Mouse (Mus musculus): ENCODE measurements around the gene Tmem159. TPM values are rescaled to one million over a fixed set of nuclear protein-coding genes. Genes with fewer than 3 reads are reported as not detected.

The Tmem159 gene
- polyA plus RNA-seq (2012): not detected in 2 replicates

GRCm38 (mm10) chr7:120102164-120102972 lies at the start of gene Tmem159:
Tmem159 (plus strand) TSS chr7:120102353.
- no peak for TF ChIP-seq TAL1 (IDR thresholded peaks at IDR 0.05; ENCODE audit: low read length)
- TF ChIP-seq GATA1 (IDR thresholded peaks at IDR 0.05; ENCODE audit: low read length): no peak
- Histone ChIP-seq H3K9me3 (ENCODE audit: control insufficient read depth, low read length) (no peaks in the 10 kb centered on the region), H3K4me3 (replicated peaks) (peak within 1 kb of the TSS; percentile 45), H3K4me1 (ENCODE audit: control insufficient read depth) (peaks cover 9% of the 10 kb centered on the region), H3K36me3 (ENCODE audit: control insufficient read depth) (no peaks in the 10 kb centered on the region), H3K27me3 (ENCODE audit: control insufficient read depth) (peaks cover 16% of the 10 kb centered on the region)

GRCm38 (mm10) chr7:120054016-120054415 lies 48.1 kb upstream of the Tmem159 start:
- Histone ChIP-seq H3K27me3 (ENCODE audit: control insufficient read depth) (no peaks in the 10 kb centered on the region), H3K36me3 (ENCODE audit: control insufficient read depth) (no peaks in the 10 kb centered on the region), H3K4me1 (ENCODE audit: control insufficient read depth) (no peaks in the 10 kb centered on the region), H3K4me3 (replicated peaks) (no peak overlapping the region), H3K9me3 (ENCODE audit: control insufficient read depth, low read length) (no peaks in the 10 kb centered on the region)
- TF ChIP-seq GATA1 (IDR thresholded peaks at IDR 0.05; ENCODE audit: low read length) (no peak), TAL1 (IDR thresholded peaks at IDR 0.05; ENCODE audit: low read length) (no peak)

- no peaks in the 10 kb centered on the region for H3K27me3 ChIP-seq (ENCODE audit: control insufficient read depth)
- H3K4me3 ChIP-seq (replicated peaks): no peak overlapping the region
- H3K9me3 ChIP-seq (ENCODE audit: control insufficient read depth, low read length): no peaks in the 10 kb centered on the region
- TF ChIP-seq GATA1 (IDR thresholded peaks at IDR 0.05; ENCODE audit: low read length) (no peak), TAL1 (IDR thresholded peaks at IDR 0.05; ENCODE audit: low read length) (no peak)
- H3K4me1 ChIP-seq (ENCODE audit: control insufficient read depth): no peaks in the 10 kb centered on the region
- no peaks in the 10 kb centered on the region for H3K36me3 ChIP-seq (ENCODE audit: control insufficient read depth)
Measured at GRCm38 (mm10) chr7:120055479-120055878, 46.7 kb upstream of the Tmem159 start.

- Histone ChIP-seq H3K4me3 (replicated peaks) (no peak overlapping the region), H3K4me1 (ENCODE audit: control insufficient read depth) (no peaks in the 10 kb centered on the region; the same call in 1 of the 2 replicates), H3K36me3 (ENCODE audit: control insufficient read depth) (no peaks in the 10 kb centered on the region), H3K9me3 (ENCODE audit: control insufficient read depth, low read length) (no peaks in the 10 kb centered on the region; the same call in 1 of the 2 replicates), H3K27me3 (ENCODE audit: control insufficient read depth) (no peaks in the 10 kb centered on the region)
- TF ChIP-seq TAL1 (IDR thresholded peaks at IDR 0.05; ENCODE audit: low read length) (no peak), GATA1 (IDR thresholded peaks at IDR 0.05; ENCODE audit: low read length) (no peak)
Measured at GRCm38 (mm10) chr7:120064045-120064444, 38.1 kb upstream of the Tmem159 start.

- TF ChIP-seq GATA1 (IDR thresholded peaks at IDR 0.05; ENCODE audit: low read length) (no peak), TAL1 (IDR thresholded peaks at IDR 0.05; ENCODE audit: low read length) (no peak)
- H3K36me3 ChIP-seq (ENCODE audit: control insufficient read depth): no peaks in the 10 kb centered on the region
- no peaks in the 10 kb centered on the region; the same call in 1 of the 2 replicates for H3K4me1 ChIP-seq (ENCODE audit: control insufficient read depth)
- no peak overlapping the region for H3K4me3 ChIP-seq (replicated peaks)
- no peaks in the 10 kb centered on the region; the same call in 1 of the 2 replicates for H3K9me3 ChIP-seq (ENCODE audit: control insufficient read depth, low read length)
- no peaks in the 10 kb centered on the region for H3K27me3 ChIP-seq (ENCODE audit: control insufficient read depth)
Measured at GRCm38 (mm10) chr7:120068114-120068513, 34.0 kb upstream of the Tmem159 start.

- H3K27me3 ChIP-seq (ENCODE audit: control insufficient read depth): no peaks in the 10 kb centered on the region
- no peak for TF ChIP-seq GATA1 (IDR thresholded peaks at IDR 0.05; ENCODE audit: low read length)
- TF ChIP-seq TAL1 (IDR thresholded peaks at IDR 0.05; ENCODE audit: low read length): no peak
- no peaks in the 10 kb centered on the region for H3K36me3 ChIP-seq (ENCODE audit: control insufficient read depth)
- no peaks in the 10 kb centered on the region; the same call in 1 of the 2 replicates for H3K4me1 ChIP-seq (ENCODE audit: control insufficient read depth)
- no peak overlapping the region for H3K4me3 ChIP-seq (replicated peaks)
- no peaks in the 10 kb centered on the region; the same call in 1 of the 2 replicates for H3K9me3 ChIP-seq (ENCODE audit: control insufficient read depth, low read length)
Measured at GRCm38 (mm10) chr7:120069164-120069563, 33.0 kb upstream of the Tmem159 start.

GRCm38 (mm10) chr7:120080177-120080576 lies 22.0 kb upstream of the Tmem159 start:
- Histone ChIP-seq H3K27me3 (ENCODE audit: control insufficient read depth) (no peaks in the 10 kb centered on the region), H3K9me3 (ENCODE audit: control insufficient read depth, low read length) (no peaks in the 10 kb centered on the region), H3K4me1 (ENCODE audit: control insufficient read depth) (no peaks in the 10 kb centered on the region), H3K36me3 (ENCODE audit: control insufficient read depth) (no peaks in the 10 kb centered on the region), H3K4me3 (replicated peaks) (no peak overlapping the region)
- no peak for TF ChIP-seq TAL1 (IDR thresholded peaks at IDR 0.05; ENCODE audit: low read length)
- no peak for TF ChIP-seq GATA1 (IDR thresholded peaks at IDR 0.05; ENCODE audit: low read length)

- Histone ChIP-seq H3K27me3 (ENCODE audit: control insufficient read depth) (no peaks in the 10 kb centered on the region), H3K4me3 (replicated peaks) (no peak overlapping the region), H3K36me3 (ENCODE audit: control insufficient read depth) (no peaks in the 10 kb centered on the region), H3K9me3 (ENCODE audit: control insufficient read depth, low read length) (no peaks in the 10 kb centered on the region; the same call in 1 of the 2 replicates), H3K4me1 (ENCODE audit: control insufficient read depth) (no peaks in the 10 kb centered on the region)
- TF ChIP-seq TAL1 (IDR thresholded peaks at IDR 0.05; ENCODE audit: low read length): no peak
- no peak for TF ChIP-seq GATA1 (IDR thresholded peaks at IDR 0.05; ENCODE audit: low read length)
Measured at GRCm38 (mm10) chr7:120093033-120093432, 9.1 kb upstream of the Tmem159 start.

- Histone ChIP-seq H3K4me3 (replicated peaks) (no peak overlapping the region), H3K4me1 (ENCODE audit: control insufficient read depth) (no peaks in the 10 kb centered on the region), H3K36me3 (ENCODE audit: control insufficient read depth) (no peaks in the 10 kb centered on the region), H3K9me3 (ENCODE audit: control insufficient read depth, low read length) (no peaks in the 10 kb centered on the region; the same call in 1 of the 2 replicates), H3K27me3 (ENCODE audit: control insufficient read depth) (no peaks in the 10 kb centered on the region)
- TF ChIP-seq TAL1 (IDR thresholded peaks at IDR 0.05; ENCODE audit: low read length) (no peak), GATA1 (IDR thresholded peaks at IDR 0.05; ENCODE audit: low read length) (no peak)
Measured at GRCm38 (mm10) chr7:120094216-120094615, 7.9 kb upstream of the Tmem159 start.
